Comparison of ENCODE assay signal across 7 mouse cellular contexts in the genomic region with DNA sequence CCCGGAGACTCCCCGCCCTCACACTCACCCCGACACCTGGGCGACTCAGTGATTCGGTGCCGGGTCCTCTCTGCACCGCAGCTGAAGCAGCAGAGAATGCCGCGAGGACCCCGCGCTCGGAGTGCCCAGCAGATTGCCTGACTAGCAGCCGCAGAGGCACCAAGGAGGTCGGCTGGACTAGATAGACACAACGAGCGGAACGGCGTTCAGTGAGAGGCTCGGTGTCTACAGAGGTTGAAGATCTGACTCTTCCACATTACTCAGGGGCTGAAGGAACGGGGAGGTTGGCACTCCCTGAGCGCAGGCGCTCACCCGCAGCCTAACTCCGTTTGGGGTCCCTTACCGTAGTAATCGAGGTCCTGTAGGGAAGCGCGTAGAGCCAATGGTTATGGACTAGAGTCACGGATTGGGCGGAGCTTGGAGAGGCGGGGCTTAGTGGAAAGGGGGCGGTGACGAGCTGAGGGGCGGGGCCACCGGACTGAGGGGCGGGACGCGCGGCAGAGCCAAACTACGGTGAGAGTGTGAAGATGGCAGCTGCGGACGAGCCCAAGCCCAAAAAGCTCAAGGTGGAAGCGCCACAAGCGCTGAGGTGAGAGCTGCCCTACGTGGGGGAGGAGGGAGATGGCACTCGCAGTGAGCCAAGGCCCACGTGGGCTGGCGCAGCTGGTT. TPM values are rescaled to one million over a fixed set of nuclear protein-coding genes. Genes with fewer than 3 reads are reported as not detected.
DNase-seq lines count a peak whose midpoint lies in the region; ATAC-seq and TF ChIP-seq lines count a peak whose summit lies in the region.

Gene Ap3m1 (minus strand): TSS at position 397 of the 669 bp plus-strand sequence.
Gene Adk (plus strand): TSS at position 463 of the 669 bp plus-strand sequence.

- intact Hi-C loops in left cerebral cortex, postnatal 4 days (cut with DNase I) = loop anchor here (5.0 kb wide), 1 partner anchor 55 kb away; no protein-coding TSS in a partner anchor

- H3K27ac ChIP-seq in embryonic facial prominence, embryonic 10.5 days (replicated peaks) = peak within 1 kb of the TSS; percentile 96
- peak within 1 kb of the TSS; percentile 93 for H3K27ac ChIP-seq in intestine, postnatal 0 days (ENCODE audit: low read depth, low read length)
- peak within 1 kb of the TSS; percentile 92 for H3K27ac ChIP-seq in midbrain, embryonic 12.5 days (replicated peaks)
- H3K27ac ChIP-seq in small intestine, adult 2 months (ENCODE audit: insufficient read depth, low read depth, low read length) = peak within 1 kb of the TSS; percentile 95

- DNase-seq in adrenal gland, postnatal 10 days = peak; percentile 98
- DNase-seq in embryonic facial prominence, embryonic 10.5 days (ENCODE audit: low spot score) = peak; percentile 97
- DNase-seq in gonadal fat pad, adult 2 months (ENCODE audit: low read depth) = no peak
- DNase-seq in left cerebral cortex, postnatal 4 days = peak; percentile 95

- TF ChIP-seq POLR2A in small intestine, adult 2 months (IDR thresholded peaks at IDR 0.05; ENCODE audit: low read depth, low read length) = peak; percentile 56

- peak within 1 kb of the TSS; percentile 89 for H3K4me2 ChIP-seq in intestine, postnatal 0 days (replicated peaks; ENCODE audit: low read depth)
- H3K4me2 ChIP-seq in midbrain, embryonic 12.5 days (replicated peaks) = peak within 1 kb of the TSS; percentile 79

- TF ChIP-seq CTCF in intestine, postnatal 0 days (IDR thresholded peaks at IDR 0.05; ENCODE audit: low read depth) = no peak
- no peak for TF ChIP-seq CTCF in small intestine, adult 2 months (IDR thresholded peaks at IDR 0.05; ENCODE audit: extremely low read depth, insufficient read length, insufficient replicate concordance, low read depth, low read length)

- H3K4me3 ChIP-seq in embryonic facial prominence, embryonic 10.5 days = peak within 1 kb of the TSS; percentile 85
- peak within 1 kb of the TSS; percentile 86 for H3K4me3 ChIP-seq in intestine, postnatal 0 days (ENCODE audit: low read depth, low read length)
- peak within 1 kb of the TSS; percentile 90 for H3K4me3 ChIP-seq in midbrain, embryonic 12.5 days
- peak within 1 kb of the TSS; percentile 86 for H3K4me3 ChIP-seq in small intestine, adult 2 months (ENCODE audit: low read depth, low read length)

- H3K9me3 ChIP-seq in embryonic facial prominence, embryonic 10.5 days = peaks cover 6% of the 10 kb centered on the region; the same call in 1 of the 2 replicates
- no peaks in the 10 kb centered on the region for H3K9me3 ChIP-seq in intestine, postnatal 0 days (ENCODE audit: control insufficient read depth)
- no peaks in the 10 kb centered on the region for H3K9me3 ChIP-seq in midbrain, embryonic 12.5 days

- H3K4me1 ChIP-seq in embryonic facial prominence, embryonic 10.5 days = peaks cover 20% of the 10 kb centered on the region; the same call in 1 of the 2 replicates
- no peaks in the 10 kb centered on the region for H3K4me1 ChIP-seq in intestine, postnatal 0 days (replicated peaks; ENCODE audit: control insufficient read depth, insufficient read depth, low read length)
- peaks cover 17% of the 10 kb centered on the region for H3K4me1 ChIP-seq in midbrain, embryonic 12.5 days
- H3K4me1 ChIP-seq in small intestine, adult 2 months (ENCODE audit: control insufficient read depth, insufficient read depth, insufficient read length, low read length) = peaks cover 3% of the 10 kb centered on the region; the same call in 1 of the 2 replicates

- peak within 1 kb of the TSS; percentile 77 for H3K9ac ChIP-seq in intestine, postnatal 0 days (ENCODE audit: low read depth, low read length)
- peak within 1 kb of the TSS; percentile 87 for H3K9ac ChIP-seq in midbrain, embryonic 12.5 days (replicated peaks)

- no peaks in the 10 kb centered on the region for H3K27me3 ChIP-seq in embryonic facial prominence, embryonic 10.5 days (replicated peaks; ENCODE audit: low read depth, poor library complexity, severe bottlenecking)
- no peaks in the 10 kb centered on the region for H3K27me3 ChIP-seq in intestine, postnatal 0 days (replicated peaks; ENCODE audit: control insufficient read depth, insufficient read depth, low read length)
- no peaks in the 10 kb centered on the region for H3K27me3 ChIP-seq in midbrain, embryonic 12.5 days
- no peaks in the 10 kb centered on the region for H3K27me3 ChIP-seq in small intestine, adult 2 months (ENCODE audit: control insufficient read depth, insufficient read depth, low read length)

- H3K36me3 ChIP-seq in embryonic facial prominence, embryonic 10.5 days (replicated peaks) = peaks cover 18% of the 10 kb centered on the region
- H3K36me3 ChIP-seq in intestine, postnatal 0 days (ENCODE audit: control insufficient read depth, insufficient read depth) = 0 out of 2 replicates have a peak, but pooled peaks cover 2% of the 10 kb centered on the region
- H3K36me3 ChIP-seq in midbrain, embryonic 12.5 days = 0 out of 2 replicates have a peak, but pooled peaks cover under 1% of the 10 kb centered on the region
- H3K36me3 ChIP-seq in small intestine, adult 2 months (ENCODE audit: control insufficient read depth, insufficient read depth, low read length) = no peaks in the 10 kb centered on the region

- under 1% methylated on average over 48 of the region's 48 CpGs for WGBS in embryonic facial prominence, embryonic 10.5 days
- WGBS in intestine, postnatal 0 days = under 1% methylated on average over 48 of the region's 48 CpGs
- under 1% methylated on average over 48 of the region's 48 CpGs for WGBS in midbrain, embryonic 12.5 days
- WGBS in small intestine, adult 2 months = under 1% methylated on average over 48 of the region's 48 CpGs

- ATAC-seq in intestine, postnatal 0 days = peak; percentile 97
- peak; percentile 98 for ATAC-seq in midbrain, embryonic 12.5 days (ENCODE audit: low FRiP score, low read depth)

RNA-seq across cellular contexts. Expression of gene Ap3m1, which starts in this region (rescaled TPM):
- 10 to 100 TPM; 72.5 to 74.6 TPM for total RNA-seq in adrenal gland, postnatal 10 days (2021)
- 84.8 and 87.7 TPM in 2 replicates for polyA plus RNA-seq in embryonic facial prominence, embryonic 10.5 days (2016; fragmentation: Nextera tagmentation; extraction: Ambion mirVana)
- 56.9 and 58.0 TPM in 2 replicates for polyA plus RNA-seq in gonadal fat pad, adult 2 months (2012; rRNA removed)
- 58.8 and 60.0 TPM in 2 replicates for polyA plus RNA-seq in intestine, postnatal 0 days (2015; fragmentation: Nextera tagmentation; extraction: Ambion mirVana)
- 10 to 100 TPM; 89.5 to 93.0 TPM for total RNA-seq in left cerebral cortex, postnatal 4 days (2021)
- polyA plus RNA-seq in midbrain, embryonic 12.5 days (2016; fragmentation: Nextera tagmentation; extraction: Ambion mirVana) = 121 TPM in 2 replicates
- polyA plus RNA-seq in small intestine, adult 2 months (2012; rRNA removed) = 3.5 and 8.8 TPM in 2 replicates

RNA-seq across cellular contexts. Expression of gene Adk, which starts in this region (rescaled TPM):
- total RNA-seq in adrenal gland, postnatal 10 days (2021) = 100 to 1,000 TPM; 120 to 147 TPM
- 171 and 175 TPM in 2 replicates for polyA plus RNA-seq in embryonic facial prominence, embryonic 10.5 days (2016; fragmentation: Nextera tagmentation; extraction: Ambion mirVana)
- 66.8 and 85.3 TPM in 2 replicates for polyA plus RNA-seq in gonadal fat pad, adult 2 months (2012; rRNA removed)
- polyA plus RNA-seq in intestine, postnatal 0 days (2015; fragmentation: Nextera tagmentation; extraction: Ambion mirVana) = 240 and 254 TPM in 2 replicates
- 10 to 100 TPM; 51.6 to 52.3 TPM for total RNA-seq in left cerebral cortex, postnatal 4 days (2021)
- 84.3 and 84.7 TPM in 2 replicates for polyA plus RNA-seq in midbrain, embryonic 12.5 days (2016; fragmentation: Nextera tagmentation; extraction: Ambion mirVana)
- 20.8 and 37.6 TPM in 2 replicates for polyA plus RNA-seq in small intestine, adult 2 months (2012; rRNA removed)
